Mouse (Mus musculus): Measurements from ENCODE around the gene Zfp710. TPM values are rescaled to one million over a fixed set of nuclear protein-coding genes. Genes with fewer than 3 reads are reported as not detected.

Gene Zfp710
- polyA plus RNA-seq, 1 experiment from 2014 or later = 18.3 TPM

DNA sequence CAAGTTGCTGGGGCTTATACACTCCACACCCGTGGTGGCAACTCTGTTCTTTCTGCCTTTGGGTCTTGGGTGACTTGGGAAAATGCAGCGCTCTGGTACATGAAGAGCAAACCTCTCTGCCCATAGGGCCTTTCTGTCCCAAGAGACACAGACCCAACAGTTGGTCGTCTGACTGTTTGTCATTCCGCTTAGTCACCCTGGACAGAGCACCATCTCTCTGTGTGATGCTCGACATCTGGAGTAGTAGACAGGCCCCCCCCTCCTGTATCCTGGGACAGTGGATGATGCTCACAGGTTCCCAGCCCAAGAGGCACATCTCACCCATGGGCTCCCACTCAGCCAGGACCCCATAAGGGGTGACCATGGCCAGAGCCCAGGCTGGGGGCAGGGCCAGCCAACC is 38.6 kb downstream of the Zfp710 start:
- Histone ChIP-seq H3K27ac (0 out of 2 replicates have a peak overlapping the region, but pooled peaks have one; percentile 2), H3K36me3 (no peaks in the 10 kb centered on the region), H3K9me3 (no peaks in the 10 kb centered on the region), H3K9ac (no peak overlapping the region), H3K4me3 (no peak overlapping the region), H3K4me1 (replicated peaks) (peaks cover 64% of the 10 kb centered on the region), H3K27me3 (no peaks in the 10 kb centered on the region), H3K4me2 (no peak overlapping the region)
- WGBS = 54% methylated on average over 5 of the region's 5 CpGs
- peak; percentile 23; the same call in 1 of the 2 replicates for ATAC-seq (ENCODE audit: low FRiP score)

DNA sequence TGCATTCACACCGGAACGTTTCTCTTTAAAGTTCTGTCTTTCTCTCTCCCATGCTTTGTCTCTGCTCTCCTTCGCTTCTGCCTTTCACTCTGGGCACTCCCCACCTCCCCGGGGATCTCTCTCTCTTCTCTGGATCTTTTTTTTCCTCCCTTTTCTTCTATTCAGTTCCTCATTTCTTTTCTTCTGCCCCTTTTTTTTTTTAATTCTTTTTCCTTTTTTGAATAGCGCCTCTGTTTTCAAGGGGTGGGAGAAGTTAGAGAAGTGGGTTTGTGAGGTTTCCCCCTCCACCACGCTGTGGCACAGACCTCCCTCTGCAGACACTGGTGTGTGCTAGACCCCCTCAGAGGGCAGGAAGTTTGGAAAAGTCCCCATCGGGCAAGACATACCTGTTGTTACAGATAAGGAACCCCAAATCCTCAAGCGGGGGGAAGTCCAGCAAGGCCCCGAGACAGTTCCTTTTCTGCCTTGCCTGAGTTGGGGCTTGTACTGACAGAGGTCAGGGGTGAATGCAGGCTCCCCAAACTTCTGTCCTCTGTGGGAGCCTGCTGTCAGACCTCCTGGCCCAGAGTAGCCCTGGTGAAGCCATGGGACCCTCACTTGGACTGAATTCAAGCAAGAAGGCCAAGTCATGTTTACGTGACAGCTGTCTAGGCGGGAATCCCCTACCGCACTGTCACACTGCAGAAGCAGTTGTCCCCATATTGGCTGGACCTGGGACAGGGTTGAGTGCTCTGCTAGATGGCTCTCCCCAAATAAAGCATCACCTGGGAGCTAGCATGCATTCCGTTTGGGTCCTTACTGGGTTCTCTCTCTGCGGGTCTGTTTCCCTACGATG is 39.5 kb downstream of the Zfp710 start:
- 45% methylated on average over 15 of the region's 15 CpGs for WGBS
- Histone ChIP-seq H3K4me1 (replicated peaks) (peaks cover 63% of the 10 kb centered on the region), H3K9me3 (no peaks in the 10 kb centered on the region), H3K4me2 (peak overlapping the region; percentile 25), H3K9ac (no peak overlapping the region), H3K4me3 (no peak overlapping the region), H3K27ac (0 out of 2 replicates have a peak overlapping the region, but pooled peaks have one; percentile 2), H3K36me3 (no peaks in the 10 kb centered on the region), H3K27me3 (no peaks in the 10 kb centered on the region)
- no peak for ATAC-seq (ENCODE audit: low FRiP score)

DNA sequence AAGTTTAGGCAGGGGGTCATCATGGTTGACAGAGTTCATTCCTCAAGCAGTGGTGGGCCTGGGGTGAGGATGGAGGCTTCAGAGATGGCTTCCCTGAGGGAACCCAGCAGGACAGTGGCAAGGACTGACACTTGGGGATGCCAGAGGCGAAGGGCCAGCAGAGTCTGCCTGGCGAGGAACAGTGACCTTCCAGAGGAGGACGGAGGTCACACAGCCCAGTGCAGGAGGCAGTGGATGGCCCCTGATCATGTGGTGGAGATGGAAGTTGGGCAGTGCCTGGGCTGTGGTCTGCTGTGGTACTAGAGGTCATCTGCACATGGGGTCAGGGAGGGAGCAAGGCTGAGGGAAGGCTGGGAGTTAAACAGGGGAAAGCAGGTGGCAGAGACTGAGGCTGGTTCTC is 40.6 kb downstream of the Zfp710 start:
- H3K4me3 ChIP-seq = no peak overlapping the region
- 74% methylated on average over 3 of the region's 3 CpGs for WGBS
- no peak overlapping the region for H3K27ac ChIP-seq
- no peaks in the 10 kb centered on the region for H3K36me3 ChIP-seq
- H3K27me3 ChIP-seq = no peaks in the 10 kb centered on the region
- no peak overlapping the region for H3K4me2 ChIP-seq
- H3K9me3 ChIP-seq = no peaks in the 10 kb centered on the region
- peaks cover 63% of the 10 kb centered on the region for H3K4me1 ChIP-seq (replicated peaks)
- ATAC-seq (ENCODE audit: low FRiP score) = no peak
- no peak overlapping the region for H3K9ac ChIP-seq

DNA sequence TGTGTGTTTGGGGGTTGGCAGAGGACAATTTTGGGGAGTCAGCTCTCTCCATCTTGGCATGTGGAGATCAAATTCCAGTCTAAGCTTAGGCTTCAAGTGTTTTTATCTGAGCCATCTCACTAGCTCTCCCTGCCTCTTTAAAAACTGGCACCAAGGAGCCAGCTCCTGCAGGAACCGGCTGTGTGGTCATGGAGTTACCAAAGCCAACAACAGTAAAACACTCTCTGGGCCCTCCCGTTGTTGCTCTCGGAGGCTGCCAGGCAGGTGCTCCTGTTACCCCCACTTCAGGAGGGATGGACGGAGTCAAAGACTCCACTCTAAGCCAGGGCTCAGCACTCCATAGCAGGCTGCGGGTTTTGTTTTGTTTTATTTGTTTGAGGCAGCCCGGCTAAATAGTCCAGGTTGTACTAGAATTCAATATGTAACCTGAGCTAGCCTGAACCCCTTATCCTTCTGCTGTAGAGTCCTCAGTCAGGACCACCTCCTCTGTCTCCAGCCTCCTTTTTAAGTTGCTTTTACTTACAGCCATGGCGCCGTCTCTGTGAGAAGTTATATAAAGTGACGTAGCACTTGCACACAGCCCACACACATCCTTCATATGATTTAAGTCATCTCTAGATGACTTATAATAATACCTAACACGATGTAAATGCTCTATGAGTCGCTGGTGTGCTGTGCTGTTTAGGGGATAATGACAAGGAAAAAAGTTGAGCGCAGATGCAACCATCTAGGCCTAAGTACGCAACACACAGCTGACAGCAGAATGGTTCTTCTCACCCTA is 42.3 kb downstream of the Zfp710 start:
- H3K4me1 ChIP-seq (replicated peaks) = peaks cover 71% of the 10 kb centered on the region
- WGBS = 81% methylated on average over 13 of the region's 13 CpGs
- no peaks in the 10 kb centered on the region for H3K9me3 ChIP-seq
- no peaks in the 10 kb centered on the region for H3K36me3 ChIP-seq
- H3K4me3 ChIP-seq = no peak overlapping the region
- no peak overlapping the region for H3K4me2 ChIP-seq
- no peak for ATAC-seq (ENCODE audit: low FRiP score)
- H3K27me3 ChIP-seq = no peaks in the 10 kb centered on the region
- H3K9ac ChIP-seq = no peak overlapping the region
- no peak overlapping the region for H3K27ac ChIP-seq

DNA sequence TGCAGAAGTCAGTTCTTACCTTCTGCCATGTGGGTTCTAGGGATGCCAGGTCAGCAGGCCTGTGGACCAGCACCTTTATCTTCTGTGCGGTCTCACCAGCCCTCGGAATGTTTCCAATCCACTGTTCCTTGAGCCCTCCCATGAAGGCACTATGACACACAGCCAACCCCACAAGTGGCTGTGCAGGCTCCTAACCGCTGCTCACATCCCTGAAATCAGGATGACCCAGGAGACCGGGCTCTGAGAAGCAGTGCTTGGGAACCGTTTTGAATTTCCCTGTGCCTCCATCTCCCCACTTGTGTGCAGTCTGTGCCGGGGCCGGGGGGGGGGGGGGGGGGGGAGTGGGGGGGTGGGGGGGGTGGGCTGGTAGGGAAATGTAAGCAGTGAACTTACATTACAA is 43.7 kb downstream of the Zfp710 start:
- Histone ChIP-seq H3K9ac (no peak overlapping the region), H3K36me3 (no peaks in the 10 kb centered on the region), H3K9me3 (no peaks in the 10 kb centered on the region), H3K27ac (no peak overlapping the region), H3K27me3 (no peaks in the 10 kb centered on the region), H3K4me1 (replicated peaks) (peaks cover 70% of the 10 kb centered on the region), H3K4me3 (no peak overlapping the region), H3K4me2 (no peak overlapping the region)
- no peak for ATAC-seq (ENCODE audit: low FRiP score)
- 67% methylated on average over 5 of the region's 7 CpGs for WGBS

DNA sequence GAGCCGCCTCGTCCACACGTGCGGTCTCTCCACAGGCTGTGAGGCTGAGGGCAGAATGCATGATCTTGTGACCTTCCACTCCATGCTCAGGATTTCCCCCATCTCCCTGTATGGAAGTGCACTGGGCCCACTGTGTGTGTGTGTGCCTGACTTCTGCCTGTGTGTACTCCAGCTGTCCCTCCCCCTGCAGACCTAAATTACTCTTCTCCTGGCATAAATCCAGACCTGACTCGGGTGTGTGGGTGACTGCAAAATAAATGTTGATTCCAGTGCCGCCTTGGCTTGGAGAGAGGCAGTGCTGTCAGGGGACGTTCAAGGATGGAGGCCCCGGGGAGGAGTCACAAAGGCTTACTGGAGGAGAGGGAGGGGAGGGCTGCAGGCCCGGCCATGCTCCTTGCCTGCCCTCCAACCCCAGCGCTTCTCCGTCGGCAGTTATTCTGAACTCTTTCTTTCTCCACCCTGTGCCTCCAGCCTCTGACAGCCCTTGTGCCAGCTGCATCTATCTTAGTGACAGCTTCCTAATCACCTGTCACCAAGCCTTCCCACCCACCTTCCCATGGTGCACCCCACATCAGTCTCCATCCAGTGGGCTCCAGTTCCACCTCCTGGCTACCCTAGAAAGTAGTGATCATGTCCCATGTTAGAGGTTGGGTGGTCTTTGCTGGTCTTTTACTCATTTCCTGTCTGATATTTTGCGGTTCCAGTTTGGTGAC is 45.2 kb downstream of the Zfp710 start:
- WGBS = 11% methylated on average over 13 of the region's 13 CpGs
- no peaks in the 10 kb centered on the region for H3K27me3 ChIP-seq
- peak; percentile 61 for ATAC-seq (ENCODE audit: low FRiP score)
- H3K4me1 ChIP-seq (replicated peaks) = peaks cover 72% of the 10 kb centered on the region
- no peaks in the 10 kb centered on the region for H3K9me3 ChIP-seq
- no peaks in the 10 kb centered on the region for H3K36me3 ChIP-seq
- no peak overlapping the region for H3K4me3 ChIP-seq
- peak overlapping the region; percentile 21 for H3K9ac ChIP-seq
- peak overlapping the region; percentile 17 for H3K4me2 ChIP-seq
- peak overlapping the region; percentile 85 for H3K27ac ChIP-seq

DNA sequence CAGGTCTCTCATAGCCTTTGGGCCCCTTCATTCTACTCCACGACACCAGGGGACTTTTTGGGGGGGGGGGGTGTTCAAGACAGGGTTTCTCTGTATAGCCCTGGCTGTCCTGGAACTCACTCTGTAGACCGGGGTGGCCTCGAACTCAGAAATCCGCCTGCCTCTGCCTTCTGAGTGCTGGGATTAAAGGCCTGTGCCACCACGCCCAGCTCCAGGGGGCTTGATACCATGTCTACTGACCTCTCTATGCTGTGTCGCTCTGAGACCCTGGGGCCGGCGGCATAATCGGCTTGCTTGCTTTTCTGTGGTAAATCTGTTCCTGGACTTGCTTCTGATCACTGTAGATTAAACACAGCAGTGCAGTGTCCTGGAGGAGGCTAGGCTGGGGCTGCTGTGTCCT is 46.6 kb downstream of the Zfp710 start:
- Histone ChIP-seq H3K4me2 (no peak overlapping the region), H3K36me3 (no peaks in the 10 kb centered on the region), H3K4me1 (replicated peaks) (peaks cover 79% of the 10 kb centered on the region), H3K9me3 (no peaks in the 10 kb centered on the region), H3K4me3 (no peak overlapping the region), H3K27me3 (no peaks in the 10 kb centered on the region), H3K9ac (no peak overlapping the region), H3K27ac (no peak overlapping the region)
- WGBS = 92% methylated on average over 9 of the region's 9 CpGs
- ATAC-seq (ENCODE audit: low FRiP score) = no peak

DNA sequence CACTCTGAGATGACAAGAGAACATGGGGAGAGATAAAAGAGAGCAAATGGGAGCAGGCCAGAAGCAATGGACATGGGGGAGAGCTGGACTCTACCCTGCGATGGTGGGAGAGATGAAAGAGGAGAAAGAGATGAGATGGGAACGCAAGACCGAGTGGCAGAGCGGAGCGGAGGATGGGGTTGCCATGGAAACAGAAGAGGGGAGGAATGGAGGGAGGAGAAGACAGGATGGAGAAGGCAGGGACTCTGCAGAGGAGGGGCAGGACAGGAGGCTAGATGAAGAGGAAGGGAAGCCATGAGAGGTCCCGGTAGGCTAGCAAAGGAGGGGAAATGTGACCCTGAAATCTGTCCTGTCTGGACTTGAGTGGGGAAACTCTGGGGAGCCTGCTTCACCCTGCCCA is 47.7 kb downstream of the Zfp710 start:
- WGBS = 26% methylated on average over 6 of the region's 6 CpGs
- ATAC-seq (ENCODE audit: low FRiP score) = no peak
- no peak overlapping the region for H3K4me2 ChIP-seq
- no peak overlapping the region for H3K9ac ChIP-seq
- H3K4me1 ChIP-seq (replicated peaks) = peaks cover 90% of the 10 kb centered on the region
- peak overlapping the region; percentile 19 for H3K27ac ChIP-seq
- H3K27me3 ChIP-seq = no peaks in the 10 kb centered on the region
- no peak overlapping the region for H3K4me3 ChIP-seq
- no peaks in the 10 kb centered on the region for H3K36me3 ChIP-seq
- no peaks in the 10 kb centered on the region for H3K9me3 ChIP-seq

DNA sequence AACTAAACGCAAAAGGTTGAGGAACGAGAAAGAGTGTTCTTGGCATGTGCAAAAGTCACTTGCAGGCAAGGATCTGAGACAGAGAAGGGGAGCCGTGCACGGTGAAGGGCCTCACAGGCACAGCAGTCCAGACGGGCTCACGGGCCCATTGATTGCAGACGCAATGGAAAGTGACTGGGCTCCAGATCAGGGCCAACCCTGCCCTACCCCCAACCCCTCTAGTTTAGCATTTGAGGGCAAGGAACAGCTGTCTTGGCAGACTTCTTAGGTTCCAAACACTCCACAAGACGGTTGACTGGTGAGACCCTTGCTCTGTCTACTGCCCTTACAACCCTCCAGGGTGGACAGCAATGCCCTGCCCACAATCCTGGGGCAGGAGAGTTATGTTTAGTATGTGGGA is 48.9 kb downstream of the Zfp710 start:
- H3K27ac ChIP-seq = no peak overlapping the region
- ATAC-seq (ENCODE audit: low FRiP score) = no peak
- WGBS = 70% methylated on average over 8 of the region's 8 CpGs
- no peaks in the 10 kb centered on the region for H3K36me3 ChIP-seq
- H3K4me3 ChIP-seq = no peak overlapping the region
- no peak overlapping the region for H3K9ac ChIP-seq
- H3K4me1 ChIP-seq (replicated peaks) = peaks cover 94% of the 10 kb centered on the region
- no peak overlapping the region for H3K4me2 ChIP-seq
- H3K9me3 ChIP-seq = no peaks in the 10 kb centered on the region
- no peaks in the 10 kb centered on the region for H3K27me3 ChIP-seq

DNA sequence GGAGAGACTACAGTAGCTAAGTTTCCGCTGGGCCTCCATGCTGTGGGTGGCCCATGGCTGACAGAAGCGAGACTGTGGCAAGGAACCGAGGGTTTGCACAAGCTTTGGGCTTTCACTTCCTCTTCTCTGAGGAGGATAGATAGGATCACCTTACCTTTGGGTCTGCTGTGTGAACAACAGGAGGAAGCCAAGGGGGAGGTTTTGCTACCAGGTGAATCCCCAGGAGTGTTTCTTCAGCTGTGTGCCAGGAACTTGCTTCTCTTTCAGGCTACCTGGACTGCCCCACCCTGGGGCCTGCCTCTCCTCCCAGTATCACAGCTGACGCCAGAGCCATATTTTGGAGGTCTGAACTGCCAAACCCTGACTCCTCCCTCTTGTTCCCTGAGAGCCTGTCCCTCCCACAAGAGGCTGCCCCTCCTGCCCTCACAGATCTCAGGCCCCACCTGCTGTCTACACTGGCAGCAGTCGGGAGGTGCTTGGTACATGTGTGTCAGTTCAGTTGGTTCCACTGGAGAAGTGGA is 50.4 kb downstream of the Zfp710 start:
- Histone ChIP-seq H3K27ac (peak overlapping the region; percentile 80), H3K4me2 (no peak overlapping the region), H3K4me1 (replicated peaks) (peaks cover 95% of the 10 kb centered on the region), H3K9ac (no peak overlapping the region), H3K27me3 (no peaks in the 10 kb centered on the region), H3K36me3 (no peaks in the 10 kb centered on the region), H3K9me3 (no peaks in the 10 kb centered on the region), H3K4me3 (no peak overlapping the region)
- no peak for ATAC-seq (ENCODE audit: low FRiP score)
- WGBS = 50% methylated on average over 5 of the region's 5 CpGs

DNA sequence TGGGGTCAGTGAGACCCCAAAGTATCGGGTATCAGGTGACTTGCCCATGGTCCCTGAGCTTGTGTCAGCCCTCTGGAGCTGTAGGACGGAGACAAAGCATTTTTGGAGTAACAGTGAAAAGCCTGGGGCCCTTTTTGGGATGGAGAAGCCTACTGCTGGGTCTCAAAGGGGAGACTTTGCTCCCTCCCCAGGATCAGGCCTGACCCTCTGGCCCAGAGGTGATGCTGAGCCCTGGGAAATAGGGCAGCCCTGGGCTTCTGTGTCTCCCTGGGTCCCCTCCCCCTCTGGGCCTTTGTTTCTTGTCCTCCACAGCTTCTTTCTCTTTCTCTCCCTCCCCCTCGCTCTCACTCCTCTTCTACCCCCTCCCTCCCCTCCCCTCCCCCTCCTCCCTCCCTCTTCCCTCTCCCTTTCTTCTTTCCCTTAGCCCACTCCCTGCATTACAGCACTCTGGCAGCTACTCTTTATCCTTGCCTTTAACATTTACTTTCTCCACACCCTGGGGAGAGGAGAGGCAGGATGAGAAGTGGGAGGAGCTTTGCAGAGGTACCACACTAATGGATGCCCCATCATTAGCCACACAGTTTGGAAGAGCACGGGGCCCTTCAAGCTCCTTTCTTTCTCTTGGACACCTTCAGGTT is 51.5 kb downstream of the Zfp710 start:
- WGBS = 9% methylated on average over 4 of the region's 4 CpGs
- H3K27ac ChIP-seq = peak overlapping the region; percentile 80
- no peak overlapping the region for H3K4me3 ChIP-seq
- H3K4me2 ChIP-seq = no peak overlapping the region
- H3K4me1 ChIP-seq (replicated peaks) = peaks cover 93% of the 10 kb centered on the region
- peaks cover under 1% of the 10 kb centered on the region; the same call in 1 of the 2 replicates for H3K36me3 ChIP-seq
- H3K9ac ChIP-seq = peak overlapping the region; percentile 55
- peak; percentile 15; the same call in 1 of the 2 replicates for ATAC-seq (ENCODE audit: low FRiP score)
- no peaks in the 10 kb centered on the region for H3K27me3 ChIP-seq
- H3K9me3 ChIP-seq = no peaks in the 10 kb centered on the region

Data from hindbrain, embryonic 13.5 days (tissue).